Mouse (Mus musculus): ENCODE measurements around the gene Cbx6.

Gene Cbx6

GRCm38 (mm10) chr15:79797680-79798079 lies 36.8 kb downstream of the Cbx6 start:
- TF ChIP-seq GATA4 (IDR thresholded peaks at IDR 0.05; ENCODE audit: insufficient replicate concordance, low read length): no peak

GRCm38 (mm10) chr15:79797096-79797495 lies 37.4 kb downstream of the Cbx6 start:
- no peak for TF ChIP-seq GATA4 (IDR thresholded peaks at IDR 0.05; ENCODE audit: insufficient replicate concordance, low read length)

- no peak for TF ChIP-seq GATA4 (IDR thresholded peaks at IDR 0.05; ENCODE audit: insufficient replicate concordance, low read length)
Observed at GRCm38 (mm10) chr15:79796256-79796655, 38.2 kb downstream of the Cbx6 start.

- no peak for TF ChIP-seq GATA4 (IDR thresholded peaks at IDR 0.05; ENCODE audit: insufficient replicate concordance, low read length)
Observed at GRCm38 (mm10) chr15:79794173-79794572, 40.3 kb downstream of the Cbx6 start.

- no peak for TF ChIP-seq GATA4 (IDR thresholded peaks at IDR 0.05; ENCODE audit: insufficient replicate concordance, low read length)
Observed at GRCm38 (mm10) chr15:79793076-79793475, 41.4 kb downstream of the Cbx6 start.

GRCm38 (mm10) chr15:79792455-79792854 lies 42.0 kb downstream of the Cbx6 start:
- no peak for TF ChIP-seq GATA4 (IDR thresholded peaks at IDR 0.05; ENCODE audit: insufficient replicate concordance, low read length)

GRCm38 (mm10) chr15:79791502-79791901 lies 43.0 kb downstream of the Cbx6 start:
- no peak for TF ChIP-seq GATA4 (IDR thresholded peaks at IDR 0.05; ENCODE audit: insufficient replicate concordance, low read length)

- TF ChIP-seq GATA4 (IDR thresholded peaks at IDR 0.05; ENCODE audit: insufficient replicate concordance, low read length): no peak
Observed at GRCm38 (mm10) chr15:79790905-79791304, 43.6 kb downstream of the Cbx6 start.

GRCm38 (mm10) chr15:79790111-79790510 lies 44.4 kb downstream of the Cbx6 start:
- TF ChIP-seq GATA4 (IDR thresholded peaks at IDR 0.05; ENCODE audit: insufficient replicate concordance, low read length): no peak

GRCm38 (mm10) chr15:79787815-79788214 lies 46.7 kb downstream of the Cbx6 start:
- TF ChIP-seq GATA4 (IDR thresholded peaks at IDR 0.05; ENCODE audit: insufficient replicate concordance, low read length): no peak

GRCm38 (mm10) chr15:79785056-79785455 lies 49.4 kb downstream of the Cbx6 start:
- TF ChIP-seq GATA4 (IDR thresholded peaks at IDR 0.05; ENCODE audit: insufficient replicate concordance, low read length): no peak

GRCm38 (mm10) chr15:79777749-79778148 lies 56.7 kb downstream of the Cbx6 start, which contains the start of gene Dnal4:
Gene Dnal4, minus strand, starts transcription at chr15:79777849.
- TF ChIP-seq GATA4 (IDR thresholded peaks at IDR 0.05; ENCODE audit: insufficient replicate concordance, low read length): no peak

- no peak for TF ChIP-seq GATA4 (IDR thresholded peaks at IDR 0.05; ENCODE audit: insufficient replicate concordance, low read length)
Observed at GRCm38 (mm10) chr15:79775662-79776061, 58.8 kb downstream of the Cbx6 start.

- TF ChIP-seq GATA4 (IDR thresholded peaks at IDR 0.05; ENCODE audit: insufficient replicate concordance, low read length): no peak
Observed at GRCm38 (mm10) chr15:79774117-79775027, 60.1 kb downstream of the Cbx6 start.
